In the genomic region with DNA sequence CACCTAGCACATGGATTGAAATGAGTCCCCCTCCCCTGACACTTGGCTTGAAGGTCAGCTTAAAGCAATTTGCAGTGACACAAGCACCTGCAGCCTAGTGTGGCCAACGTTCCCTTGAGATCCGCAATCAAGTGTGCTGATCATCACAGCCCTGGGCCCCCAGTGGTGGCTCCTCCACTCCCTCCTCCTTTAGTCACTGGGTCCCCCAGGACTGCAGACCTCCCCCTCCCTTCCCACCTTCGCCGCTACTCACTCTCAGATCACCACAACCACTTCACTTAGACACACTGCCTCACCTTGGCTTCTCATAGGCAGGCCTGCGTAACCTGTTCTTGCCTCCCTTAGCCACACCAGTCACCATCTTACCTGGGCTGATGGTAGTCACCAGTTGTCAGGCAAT, we compare ENCODE assay signal across 17 mouse cellular contexts. TPM values are rescaled to one million over a fixed set of nuclear protein-coding genes. Genes with fewer than 3 reads are reported as not detected.
DNase-seq lines count a peak whose midpoint lies in the region; ATAC-seq and TF ChIP-seq lines count a peak whose summit lies in the region.
"Had no signal": no experiment of that assay in that cellular context is flagged by ENCODE, and none has a peak within 500 bp of the region (broad histone marks: within the 10 kb centered on the region; RNA-seq: fewer than 3 reads in every experiment).

No protein-coding gene starts in this region.

- no peak for TF ChIP-seq CTCF in lung, adult 2 months (IDR thresholded peaks at IDR 0.05; ENCODE audit: insufficient read depth, low read length)
- TF ChIP-seq CTCF in gastrocnemius, adult 2 months (IDR thresholded peaks at IDR 0.05) = no peak

- TF ChIP-seq POLR2A in lung, adult 2 months (IDR thresholded peaks at IDR 0.05; ENCODE audit: borderline replicate concordance, extremely low read depth, low read depth, low read length) = 0 out of 2 replicates have a peak, but pooled peaks have one; percentile 6

- no peaks in the 10 kb centered on the region; the same call in 1 of the 2 replicates for H3K4me1 ChIP-seq in lung, adult 2 months (ENCODE audit: control insufficient read depth, insufficient read depth, low read length)
- H3K4me1 ChIP-seq in embryonic facial prominence, embryonic 13.5 days = peaks cover 11% of the 10 kb centered on the region
- 0 out of 2 replicates have a peak, but pooled peaks cover 5% of the 10 kb centered on the region for H3K4me1 ChIP-seq in hindbrain, embryonic 14.5 days (replicated peaks; ENCODE audit: control insufficient read depth, insufficient read depth, low read length)
- H3K4me1 ChIP-seq in midbrain, embryonic 16.5 days (ENCODE audit: control insufficient read depth, insufficient read depth, low read length) = peaks cover 6% of the 10 kb centered on the region; the same call in 1 of the 2 replicates
- H3K4me1 ChIP-seq: neural tube, embryonic 12.5 days had no signal

- WGBS in lung, adult 2 months = 53% methylated on average over 5 of the region's 5 CpGs
- WGBS in embryonic facial prominence, embryonic 13.5 days = 62% methylated on average over 5 of the region's 5 CpGs
- 68% methylated on average over 5 of the region's 5 CpGs for WGBS in hindbrain, embryonic 14.5 days
- WGBS in midbrain, embryonic 16.5 days = 61% methylated on average over 5 of the region's 5 CpGs

- DNase-seq in lung, adult 2 months = no peak
- DNase-seq in lung, postnatal 4 days = no peak
- no peak for DNase-seq in hindbrain, embryonic 14.5 days (ENCODE audit: low spot score)
- no peak for DNase-seq in gastrocnemius, adult 2 months
- no peak for DNase-seq in lung, adult 18-20 months
- no peak for DNase-seq in thymus, postnatal 14 days
- DNase-seq: cerebellum, postnatal 36 days; heart, postnatal 36 days; liver, embryonic 13.5 days; right cerebral cortex, postnatal 25 days had no signal

- no peak for ATAC-seq in embryonic facial prominence, embryonic 13.5 days (ENCODE audit: insufficient number of reproducible peaks, insufficient read depth, low FRiP score, low TSS enrichment, low read depth)
- ATAC-seq in hindbrain, embryonic 14.5 days (ENCODE audit: low FRiP score) = no peak
- ATAC-seq in midbrain, embryonic 16.5 days = no peak
- ATAC-seq: intestine, postnatal 0 days; lung, postnatal 0 days had no signal

- intact Hi-C loops in gastrocnemius, adult 2 months (cut with DNase I) = no loop called here

- peak overlapping the region; percentile 7; the same call in 1 of the 2 replicates for H3K27ac ChIP-seq in embryonic facial prominence, embryonic 13.5 days
- 0 out of 2 replicates have a peak overlapping the region, but pooled peaks have one; percentile 26 for H3K27ac ChIP-seq in hindbrain, embryonic 14.5 days
- H3K27ac ChIP-seq in midbrain, embryonic 16.5 days (ENCODE audit: low read length) = peak overlapping the region; percentile 5; the same call in 1 of the 2 replicates
- no peak overlapping the region for H3K27ac ChIP-seq in gastrocnemius, adult 2 months
- H3K27ac ChIP-seq: heart, embryonic 13.5 days; liver, embryonic 13.5 days; neural tube, embryonic 12.5 days had no signal

- H3K9me3 ChIP-seq in embryonic facial prominence, embryonic 13.5 days = no peaks in the 10 kb centered on the region
- no peaks in the 10 kb centered on the region for H3K9me3 ChIP-seq in hindbrain, embryonic 14.5 days (ENCODE audit: control insufficient read depth, low read length)
- no peaks in the 10 kb centered on the region for H3K9me3 ChIP-seq in midbrain, embryonic 16.5 days (replicated peaks; ENCODE audit: control insufficient read depth, low read length, poor library complexity, severe bottlenecking)
- H3K9me3 ChIP-seq: heart, embryonic 13.5 days; liver, embryonic 13.5 days; megakaryocyte, embryonic 14.5 days; neural tube, embryonic 12.5 days had no signal

- peaks cover 71% of the 10 kb centered on the region for H3K36me3 ChIP-seq in embryonic facial prominence, embryonic 13.5 days
- peaks cover 88% of the 10 kb centered on the region for H3K36me3 ChIP-seq in hindbrain, embryonic 14.5 days (replicated peaks; ENCODE audit: control insufficient read depth, insufficient read depth)
- peaks cover 45% of the 10 kb centered on the region for H3K36me3 ChIP-seq in midbrain, embryonic 16.5 days (ENCODE audit: control insufficient read depth, insufficient read depth, low read length)

- H3K9ac ChIP-seq in embryonic facial prominence, embryonic 13.5 days = no peak overlapping the region
- no peak overlapping the region for H3K9ac ChIP-seq in hindbrain, embryonic 14.5 days
- no peak overlapping the region for H3K9ac ChIP-seq in midbrain, embryonic 16.5 days (ENCODE audit: low read depth, low read length)
- H3K9ac ChIP-seq: heart, embryonic 13.5 days; liver, embryonic 13.5 days; neural tube, embryonic 12.5 days had no signal

- H3K4me2 ChIP-seq in embryonic facial prominence, embryonic 13.5 days = no peak overlapping the region
- H3K4me2 ChIP-seq in hindbrain, embryonic 14.5 days (replicated peaks) = no peak overlapping the region
- no peak overlapping the region for H3K4me2 ChIP-seq in midbrain, embryonic 16.5 days (ENCODE audit: low read length)
- H3K4me2 ChIP-seq: heart, embryonic 13.5 days; liver, embryonic 13.5 days; neural tube, embryonic 12.5 days had no signal

- no peak overlapping the region for H3K4me3 ChIP-seq in lung, adult 2 months (replicated peaks; ENCODE audit: extremely low read depth, low read depth, low read length)
- no peak overlapping the region for H3K4me3 ChIP-seq in embryonic facial prominence, embryonic 13.5 days
- no peak overlapping the region for H3K4me3 ChIP-seq in hindbrain, embryonic 14.5 days (replicated peaks; ENCODE audit: low read length)
- H3K4me3 ChIP-seq in midbrain, embryonic 16.5 days (ENCODE audit: low read depth, low read length) = no peak overlapping the region
- H3K4me3 ChIP-seq in gastrocnemius, adult 2 months = no peak overlapping the region
- H3K4me3 ChIP-seq: heart, embryonic 13.5 days; liver, embryonic 13.5 days; megakaryocyte, embryonic 14.5 days; neural tube, embryonic 12.5 days had no signal

- H3K27me3 ChIP-seq in embryonic facial prominence, embryonic 13.5 days = no peaks in the 10 kb centered on the region
- no peaks in the 10 kb centered on the region for H3K27me3 ChIP-seq in hindbrain, embryonic 14.5 days (ENCODE audit: control insufficient read depth, insufficient read depth, low read length)
- H3K27me3 ChIP-seq in midbrain, embryonic 16.5 days (ENCODE audit: control insufficient read depth, insufficient read depth, low read depth, low read length) = no peaks in the 10 kb centered on the region
- H3K27me3 ChIP-seq: liver, embryonic 13.5 days; neural tube, embryonic 12.5 days had no signal

RNA-seq across cellular contexts. Expression of a gene that starts 8.4 kb away (rescaled TPM):
- 42.6 and 57.7 TPM in 2 replicates for polyA plus RNA-seq in lung, adult 2 months (2012; rRNA removed)
- polyA plus RNA-seq in embryonic facial prominence, embryonic 13.5 days (2015; fragmentation: Nextera tagmentation; extraction: Ambion mirVana) = 133 and 138 TPM in 2 replicates
- polyA plus RNA-seq in hindbrain, embryonic 14.5 days (2014; fragmentation: Nextera tagmentation; extraction: Ambion mirVana) = 237 and 242 TPM in 2 replicates
- 275 and 307 TPM in 2 replicates for polyA plus RNA-seq in midbrain, embryonic 16.5 days (2015; fragmentation: Nextera tagmentation; extraction: Ambion mirVana)
- 10 to 100 TPM; 29.6 to 33.2 TPM for total RNA-seq in gastrocnemius, adult 2 months (2021)

RNA-seq across cellular contexts. Expression of a gene that starts 18.6 kb away (rescaled TPM):
- 0.43 and 0.49 TPM in 2 replicates for polyA plus RNA-seq in lung, adult 2 months (2012; rRNA removed)
- 2.2 TPM in 2 replicates for polyA plus RNA-seq in embryonic facial prominence, embryonic 13.5 days (2015; fragmentation: Nextera tagmentation; extraction: Ambion mirVana)
- polyA plus RNA-seq in hindbrain, embryonic 14.5 days (2014; fragmentation: Nextera tagmentation; extraction: Ambion mirVana) = 1.3 TPM in 2 replicates
- 1.2 and 1.3 TPM in 2 replicates for polyA plus RNA-seq in midbrain, embryonic 16.5 days (2015; fragmentation: Nextera tagmentation; extraction: Ambion mirVana)
- under 1 TPM in 1 of 2 experiments, not detected in 1; 0.20 TPM for total RNA-seq in gastrocnemius, adult 2 months (2021)

RNA-seq across cellular contexts. Expression of a gene that starts 21.5 kb away (rescaled TPM):
- polyA plus RNA-seq in lung, adult 2 months (2012; rRNA removed) = 5.5 and 19.3 TPM in 2 replicates
- 7.7 and 8.4 TPM in 2 replicates for polyA plus RNA-seq in embryonic facial prominence, embryonic 13.5 days (2015; fragmentation: Nextera tagmentation; extraction: Ambion mirVana)
- polyA plus RNA-seq in hindbrain, embryonic 14.5 days (2014; fragmentation: Nextera tagmentation; extraction: Ambion mirVana) = 5.2 and 7.3 TPM in 2 replicates
- 6.1 and 6.4 TPM in 2 replicates for polyA plus RNA-seq in midbrain, embryonic 16.5 days (2015; fragmentation: Nextera tagmentation; extraction: Ambion mirVana)
- not detected for total RNA-seq in gastrocnemius, adult 2 months (2021)
- total RNA-seq: heart, postnatal 36 days had no signal

RNA-seq across cellular contexts. Expression of a gene that starts 22.4 kb away (rescaled TPM):
- 0.70 and 1.5 TPM in 2 replicates for polyA plus RNA-seq in lung, adult 2 months (2012; rRNA removed)
- 4.1 and 4.2 TPM in 2 replicates for polyA plus RNA-seq in embryonic facial prominence, embryonic 13.5 days (2015; fragmentation: Nextera tagmentation; extraction: Ambion mirVana)
- 20.9 and 23.6 TPM in 2 replicates for polyA plus RNA-seq in hindbrain, embryonic 14.5 days (2014; fragmentation: Nextera tagmentation; extraction: Ambion mirVana)
- 19.6 and 26.7 TPM in 2 replicates for polyA plus RNA-seq in midbrain, embryonic 16.5 days (2015; fragmentation: Nextera tagmentation; extraction: Ambion mirVana)
- under 1 TPM in 1 of 2 experiments, not detected in 1; 0.06 TPM for total RNA-seq in gastrocnemius, adult 2 months (2021)
- polyA plus RNA-seq: liver, embryonic 13.5 days had no signal

RNA-seq across cellular contexts. Expression of a gene that starts 24.8 kb away (rescaled TPM):
- polyA plus RNA-seq in lung, adult 2 months (2012; rRNA removed) = 7.9 and 11.8 TPM in 2 replicates
- 62.7 and 74.0 TPM in 2 replicates for polyA plus RNA-seq in embryonic facial prominence, embryonic 13.5 days (2015; fragmentation: Nextera tagmentation; extraction: Ambion mirVana)
- polyA plus RNA-seq in hindbrain, embryonic 14.5 days (2014; fragmentation: Nextera tagmentation; extraction: Ambion mirVana) = 37.6 and 42.6 TPM in 2 replicates
- 38.4 and 45.8 TPM in 2 replicates for polyA plus RNA-seq in midbrain, embryonic 16.5 days (2015; fragmentation: Nextera tagmentation; extraction: Ambion mirVana)
- 10 to 100 TPM; 14.6 to 16.0 TPM for total RNA-seq in gastrocnemius, adult 2 months (2021)
